9 mouse cellular contexts compared by ENCODE assay signal in genomic region chr14:51087762-51088161, GRCm38 (mm10). TPM values are rescaled to one million over a fixed set of nuclear protein-coding genes. Genes with fewer than 3 reads are reported as not detected.
DNase-seq lines count a peak whose midpoint lies in the region; ATAC-seq and TF ChIP-seq lines count a peak whose summit lies in the region.
"Had no signal": no experiment of that assay in that cellular context is flagged by ENCODE, and none has a peak within 500 bp of the region (broad histone marks: within the 10 kb centered on the region; RNA-seq: fewer than 3 reads in every experiment).

No protein-coding gene starts in this region.

- TF ChIP-seq CTCF in MEL (IDR thresholded peaks at IDR 0.05 in 2 of 3, conservative IDR thresholded peaks at IDR 0.05 in 1 of 3; ENCODE audit: control insufficient read depth in 1 of 3, insufficient read depth in 1 of 3, low read depth in 2 of 3, low read length in 3 of 3, poor library complexity in 1 of 3, severe bottlenecking in 1 of 3), result no peak
- no peak for TF ChIP-seq CTCF in forebrain, postnatal 0 days (IDR thresholded peaks at IDR 0.05; ENCODE audit: low read depth)

- H3K79me2 ChIP-seq in MEL (ENCODE audit: control insufficient read depth, insufficient read depth, low read length, poor library complexity), result no peaks in the 10 kb centered on the region

- WGBS in heart, embryonic 14.5 days, result 13% methylated on average over 9 of the region's 9 CpGs
- WGBS in forebrain, postnatal 0 days, result 6% methylated on average over 9 of the region's 9 CpGs

- no peaks in the 10 kb centered on the region for H3K27me3 ChIP-seq in heart, embryonic 14.5 days (ENCODE audit: control insufficient read depth, insufficient read depth, low read length)
- H3K27me3 ChIP-seq in MEL (ENCODE audit: control insufficient read depth in 1 of 2, insufficient read depth in 2 of 2, low read length in 2 of 2), result no peaks in the 10 kb centered on the region
- H3K27me3 ChIP-seq in forebrain, postnatal 0 days (ENCODE audit: insufficient read depth, low read length), result no peaks in the 10 kb centered on the region
- H3K27me3 ChIP-seq: Patski had no signal

- no peak for DNase-seq in heart, adult 9 months (ENCODE audit: low spot score in 2 of 2)
- DNase-seq in MEL (ENCODE audit: low read depth, low spot score), result peak; percentile 66
- no peak for DNase-seq in forebrain, postnatal 0 days
- peak; percentile 36 for DNase-seq in mesoderm, embryonic 11.5 days (ENCODE audit: low read depth, low spot score)
- DNase-seq in frontal cortex, postnatal 10 days (ENCODE audit: low spot score in 2 of 2), result no peak
- DNase-seq in cerebellum, adult 11-12 months, result no peak
- DNase-seq in gastrocnemius, adult 18-20 months (ENCODE audit: low spot score), result no peak

- no peak for TF ChIP-seq EP300 in MEL (IDR thresholded peaks at IDR 0.05; ENCODE audit: low read depth in 1 of 2, low read length in 2 of 2)

- H3K4me3 ChIP-seq in heart, embryonic 14.5 days (ENCODE audit: control insufficient read depth in 1 of 2, insufficient read depth in 1 of 2, low read depth in 1 of 2, low read length in 2 of 2), result peak overlapping the region; percentile 78 to 98; a peak in 3 of 4 replicates
- H3K4me3 ChIP-seq in MEL (ENCODE audit: control insufficient read depth in 1 of 2, insufficient read depth in 1 of 2, low read depth in 2 of 2, low read length in 2 of 2), result peak overlapping the region; percentile 55 to 83
- H3K4me3 ChIP-seq in forebrain, postnatal 0 days (ENCODE audit: low read depth, low read length), result peak overlapping the region; percentile 63

- no peak for ATAC-seq in heart, embryonic 14.5 days (ENCODE audit: insufficient number of reproducible peaks, insufficient read depth, low FRiP score, low read depth)
- ATAC-seq in forebrain, postnatal 0 days, result no peak
- ATAC-seq: Patski had no signal

- peak overlapping the region; percentile 82 for H3K4me2 ChIP-seq in heart, embryonic 14.5 days (ENCODE audit: low read length)
- H3K4me2 ChIP-seq in forebrain, postnatal 0 days (ENCODE audit: low read depth), result peak overlapping the region; percentile 68

- no peaks in the 10 kb centered on the region for H3K9me3 ChIP-seq in heart, embryonic 14.5 days (ENCODE audit: control insufficient read depth, low read length)
- H3K9me3 ChIP-seq in MEL (replicated peaks; ENCODE audit: insufficient read depth, low read length), result no peaks in the 10 kb centered on the region
- no peaks in the 10 kb centered on the region for H3K9me3 ChIP-seq in forebrain, postnatal 0 days (ENCODE audit: low read length)

- TF ChIP-seq POLR2A in MEL (IDR thresholded peaks at IDR 0.05; ENCODE audit: control insufficient read depth in 1 of 2, insufficient read depth in 1 of 2, low read depth in 1 of 2, low read length in 2 of 2, poor library complexity in 1 of 2), result no peak

- H3K9ac ChIP-seq in heart, embryonic 14.5 days (ENCODE audit: low read length), result peak overlapping the region; percentile 72
- H3K9ac ChIP-seq in MEL (ENCODE audit: control insufficient read depth, low read depth, low read length, poor library complexity, severe bottlenecking), result peak overlapping the region; percentile 67
- no peak overlapping the region for H3K9ac ChIP-seq in forebrain, postnatal 0 days

- H3K27ac ChIP-seq in heart, embryonic 14.5 days (replicated peaks in 1 of 2; ENCODE audit: control insufficient read depth in 1 of 2, insufficient read depth in 1 of 2, low read depth in 2 of 2, low read length in 2 of 2), result no peak overlapping the region
- H3K27ac ChIP-seq in MEL (ENCODE audit: control insufficient read depth, low read depth, low read length), result no peak overlapping the region
- H3K27ac ChIP-seq in forebrain, postnatal 0 days (ENCODE audit: low read depth, low read length), result no peak overlapping the region

- no peaks in the 10 kb centered on the region for H3K36me3 ChIP-seq in heart, embryonic 14.5 days (ENCODE audit: control insufficient read depth, insufficient read depth, low read length)
- H3K36me3 ChIP-seq in MEL (ENCODE audit: control insufficient read depth in 1 of 2, insufficient read depth in 2 of 2, low read length in 2 of 2), result peaks cover 0 to 2% of the 10 kb centered on the region in 2 experiments; a peak in 2 of 4 replicates
- H3K36me3 ChIP-seq in forebrain, postnatal 0 days (ENCODE audit: insufficient read depth), result no peaks in the 10 kb centered on the region

- TF ChIP-seq RAD21 in MEL (IDR thresholded peaks at IDR 0.05; ENCODE audit: low read depth, low read length), result no peak

- peaks cover 5 to 13% of the 10 kb centered on the region in 2 experiments; a peak in 3 of 4 replicates for H3K4me1 ChIP-seq in heart, embryonic 14.5 days (ENCODE audit: control insufficient read depth in 2 of 2, insufficient read depth in 2 of 2, low read length in 2 of 2)
- peaks cover 0 to 7% of the 10 kb centered on the region in 2 experiments; a peak in 2 of 4 replicates for H3K4me1 ChIP-seq in MEL (ENCODE audit: control insufficient read depth in 1 of 2, insufficient read depth in 2 of 2, low read length in 2 of 2)
- no peaks in the 10 kb centered on the region for H3K4me1 ChIP-seq in forebrain, postnatal 0 days (ENCODE audit: insufficient read depth)

TF ChIP-seq in MEL, 35 proteins besides CTCF, POLR2A, EP300 and RAD21:
- TF ChIP-seq RCOR1 (IDR thresholded peaks at IDR 0.05; ENCODE audit: low read depth, low read length) (no peak), TCF12 (IDR thresholded peaks at IDR 0.05; ENCODE audit: low read depth, low read length) (no peak), POLR2AphosphoS5 (IDR thresholded peaks at IDR 0.05; ENCODE audit: borderline replicate concordance, low read depth, low read length) (no peak), ETS1 (IDR thresholded peaks at IDR 0.05; ENCODE audit: low read depth, low read length) (no peak), ZKSCAN1 (IDR thresholded peaks at IDR 0.05; ENCODE audit: low read depth, low read length) (no peak), UBTF (IDR thresholded peaks at IDR 0.05; ENCODE audit: borderline replicate concordance, insufficient read depth, low read depth, low read length) (no peak), NRF1 (IDR thresholded peaks at IDR 0.05; ENCODE audit: insufficient read depth, low read depth, low read length, poor library complexity, severe bottlenecking) (no peak), POLR2AphosphoS2 (IDR thresholded peaks at IDR 0.05; ENCODE audit: low read length) (no peak), USF2 (IDR thresholded peaks at IDR 0.05; ENCODE audit: borderline replicate concordance in 1 of 2, insufficient read depth in 1 of 2, low read depth in 1 of 2, low read length in 2 of 2) (no peak)
TF ChIP-seq in MEL: peak in this region for 0.

RNA-seq across cellular contexts. Expression of gene Rnase4, which starts 3.1 kb away (rescaled TPM):
- 25.0 and 29.7 TPM in 2 replicates for polyA plus RNA-seq in heart, embryonic 14.5 days (2014; fragmentation: Nextera tagmentation; extraction: Ambion mirVana)
- total RNA-seq in MEL (2012; rRNA removed), result not detected in 2 replicates
- under 1 TPM in 1 of 2 experiments, not detected in 1; 0.18 TPM for polyA plus RNA-seq in MEL (2012; ENCODE audit: insufficient read depth in 1 of 2, insufficient read length in 2 of 2, low read depth in 1 of 2, low replicate concordance in 2 of 2, missing spikeins in 1 of 2)
- 23.2 and 27.7 TPM in 2 replicates for total RNA-seq in forebrain, postnatal 0 days (2014; rRNA removed)
- polyA plus RNA-seq in forebrain, postnatal 0 days (2015; fragmentation: Nextera tagmentation; extraction: Ambion mirVana), result 15.8 and 16.3 TPM in 2 replicates
- 10 to 100 TPM; 25.0 to 30.1 TPM for total RNA-seq in gastrocnemius, adult 18-20 months (2021)

RNA-seq across cellular contexts. Expression of gene Ang, which starts 3.2 kb away (rescaled TPM):
- polyA plus RNA-seq in heart, embryonic 14.5 days (2014; fragmentation: Nextera tagmentation; extraction: Ambion mirVana), result 3.8 and 4.8 TPM in 2 replicates
- total RNA-seq in MEL (2012; rRNA removed), result not detected in 2 replicates
- polyA plus RNA-seq in MEL (2012; ENCODE audit: insufficient read depth in 1 of 2, insufficient read length in 2 of 2, low read depth in 1 of 2, low replicate concordance in 2 of 2, missing spikeins in 1 of 2), result not detected
- 0.62 and 4.9 TPM in 2 replicates for total RNA-seq in forebrain, postnatal 0 days (2014; rRNA removed)
- polyA plus RNA-seq in forebrain, postnatal 0 days (2015; fragmentation: Nextera tagmentation; extraction: Ambion mirVana), result 2.8 and 4.0 TPM in 2 replicates
- total RNA-seq in gastrocnemius, adult 18-20 months (2021), result 1 to 10 TPM; 3.0 to 4.1 TPM

RNA-seq across cellular contexts. Expression of gene Olfr750, which starts 13.5 kb away (rescaled TPM):
- polyA plus RNA-seq in heart, embryonic 14.5 days (2014; fragmentation: Nextera tagmentation; extraction: Ambion mirVana), result not detected in 2 replicates
- total RNA-seq in MEL (2012; rRNA removed), result not detected in 2 replicates
- not detected for polyA plus RNA-seq in MEL (2012; ENCODE audit: insufficient read depth in 1 of 2, insufficient read length in 2 of 2, low read depth in 1 of 2, low replicate concordance in 2 of 2, missing spikeins in 1 of 2)
- not detected in 2 replicates for total RNA-seq in forebrain, postnatal 0 days (2014; rRNA removed)
- polyA plus RNA-seq in forebrain, postnatal 0 days (2015; fragmentation: Nextera tagmentation; extraction: Ambion mirVana), result 0.08 TPM in 1 of 2 replicates, not detected in the other
- not detected for total RNA-seq in gastrocnemius, adult 18-20 months (2021)
- polyA plus RNA-seq: Patski had no signal

RNA-seq across cellular contexts. Expression of gene Eddm3b, which starts 26.5 kb away (rescaled TPM):
- not detected in 2 replicates for polyA plus RNA-seq in heart, embryonic 14.5 days (2014; fragmentation: Nextera tagmentation; extraction: Ambion mirVana)
- not detected in 2 replicates for total RNA-seq in MEL (2012; rRNA removed)
- not detected for polyA plus RNA-seq in MEL (2012; ENCODE audit: insufficient read depth in 1 of 2, insufficient read length in 2 of 2, low read depth in 1 of 2, low replicate concordance in 2 of 2, missing spikeins in 1 of 2)
- 0.15 TPM in 1 of 2 replicates, not detected in the other for total RNA-seq in forebrain, postnatal 0 days (2014; rRNA removed)
- polyA plus RNA-seq in forebrain, postnatal 0 days (2015; fragmentation: Nextera tagmentation; extraction: Ambion mirVana), result 0.22 TPM in 1 of 2 replicates, not detected in the other
- not detected for total RNA-seq in gastrocnemius, adult 18-20 months (2021)
- polyA plus RNA-seq: Patski had no signal

RNA-seq across cellular contexts. Expression of gene Rnase12, which starts 30.3 kb away (rescaled TPM):
- polyA plus RNA-seq in heart, embryonic 14.5 days (2014; fragmentation: Nextera tagmentation; extraction: Ambion mirVana), result 0.82 TPM in 1 of 2 replicates, not detected in the other
- not detected in 2 replicates for total RNA-seq in MEL (2012; rRNA removed)
- polyA plus RNA-seq in MEL (2012; ENCODE audit: insufficient read depth in 1 of 2, insufficient read length in 2 of 2, low read depth in 1 of 2, low replicate concordance in 2 of 2, missing spikeins in 1 of 2), result not detected
- not detected in 2 replicates for total RNA-seq in forebrain, postnatal 0 days (2014; rRNA removed)
- 0.38 TPM in 1 of 2 replicates, not detected in the other for polyA plus RNA-seq in forebrain, postnatal 0 days (2015; fragmentation: Nextera tagmentation; extraction: Ambion mirVana)
- total RNA-seq in gastrocnemius, adult 18-20 months (2021), result not detected
- polyA plus RNA-seq: Patski had no signal

Comparison
In these comparisons a context has a peak if more than half of its experiments do, and no peak if none do; other contexts are left out.
1. DNase-seq: peak in MEL (single experiment) and mesoderm, embryonic 11.5 days (single experiment); none in heart, adult 9 months (0 of 2), forebrain, postnatal 0 days (single experiment), frontal cortex, postnatal 10 days (0 of 2), cerebellum, adult 11-12 months (single experiment) and gastrocnemius, adult 18-20 months (single experiment).
2. RNA of gene Rnase4, which starts 3.1 kb away (total RNA-seq): 25.0 to 30.1 TPM in gastrocnemius, adult 18-20 months and 23.2 to 27.7 TPM in forebrain, postnatal 0 days; not detected in MEL; every median in the first group is over 10 times any median in the second.
3. Peak in every context shown above with its lines, with median percentiles within 50 percentile points of each other: H3K4me3 ChIP-seq.